Mouse (Mus musculus) layer of hippocampus, postnatal 10 days (tissue): ENCODE data around the gene Epyc. TPM values are rescaled to one million over a fixed set of nuclear protein-coding genes. Genes with fewer than 3 reads are reported as not detected.
A peak's percentile ranks its signal among the peaks of the same experiment; 100 is the strongest.

Experiments used
- DNase-seq, 2 experiments: peaks; one replicate each; pipeline ENCODE4 v3.0.0; 2021; ENCODE audit warnings: low spot score in 2 of 2
- long read RNA-seq: library from polyadenylated mRNA; stranded (forward); transcript quantifications from one replicate; pipeline ENCODE4 v2.0.0, GENCODE M21; 2023
- total RNA-seq, 2 experiments: library from RNA; stranded (reverse); gene quantifications; 2 replicates each; pipeline ENCODE4 v1.2.3; 2021

Epyc gene
- under 1 TPM; 0.23 to 0.31 TPM for total RNA-seq
- long read RNA-seq, result 0 reads

- DNase-seq, result no peak
Observed at GRCm38 (mm10) chr10:97643768-97644167, at the start of gene Epyc. TSS of gene Epyc (plus strand) at chr10:97644068.

DNA sequence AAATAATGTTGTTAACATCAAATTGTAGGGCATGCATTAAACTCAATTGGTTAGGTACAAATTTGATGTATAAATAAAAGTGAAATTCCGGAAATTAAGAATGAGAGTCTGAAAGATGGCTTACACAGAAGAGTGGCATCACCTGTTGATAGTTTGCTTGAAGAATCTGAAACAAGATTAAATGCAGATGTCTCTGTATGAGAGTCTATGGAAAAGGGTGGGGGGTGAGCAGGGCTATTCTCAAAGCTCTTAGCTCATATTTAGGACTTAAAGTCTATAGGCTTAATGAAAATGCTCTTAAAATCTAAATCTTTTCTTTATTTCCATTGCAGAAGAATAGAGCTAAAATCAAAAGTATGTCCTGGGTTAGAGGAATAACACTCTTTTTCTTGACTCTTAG is 48.2 kb upstream of the Epyc start:
- no peak for DNase-seq

DNA sequence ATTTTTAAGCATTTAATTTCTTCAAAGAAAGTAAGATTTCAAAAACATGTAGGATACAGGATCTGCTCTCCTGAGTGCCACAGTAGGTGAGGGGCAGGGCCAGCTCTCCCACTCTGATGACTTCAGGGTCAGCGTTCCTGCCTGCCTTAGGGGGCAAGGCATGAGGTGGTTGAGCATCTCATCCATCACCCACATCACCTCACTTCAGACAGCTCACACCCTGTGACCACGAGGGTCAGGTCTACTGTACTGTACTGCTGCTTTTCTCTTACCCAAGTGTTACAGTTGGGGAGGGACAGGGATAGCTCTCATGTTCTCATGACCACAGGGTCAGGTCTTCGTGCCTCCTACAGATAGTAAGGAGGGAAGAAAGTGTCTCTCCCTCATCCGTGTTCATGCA is 42.1 kb upstream of the Epyc start:
- DNase-seq, result no peak

GRCm38 (mm10) chr10:97603256-97603655 is 40.6 kb upstream of the Epyc start:
- DNase-seq, result no peak

GRCm38 (mm10) chr10:97606579-97606978 is 37.3 kb upstream of the Epyc start, which contains the start of gene Kera:
TSS of gene Kera (plus strand) at chr10:97606879.
- no peak for DNase-seq

GRCm38 (mm10) chr10:97622328-97622727 is 21.5 kb upstream of the Epyc start:
- DNase-seq, result no peak

DNA sequence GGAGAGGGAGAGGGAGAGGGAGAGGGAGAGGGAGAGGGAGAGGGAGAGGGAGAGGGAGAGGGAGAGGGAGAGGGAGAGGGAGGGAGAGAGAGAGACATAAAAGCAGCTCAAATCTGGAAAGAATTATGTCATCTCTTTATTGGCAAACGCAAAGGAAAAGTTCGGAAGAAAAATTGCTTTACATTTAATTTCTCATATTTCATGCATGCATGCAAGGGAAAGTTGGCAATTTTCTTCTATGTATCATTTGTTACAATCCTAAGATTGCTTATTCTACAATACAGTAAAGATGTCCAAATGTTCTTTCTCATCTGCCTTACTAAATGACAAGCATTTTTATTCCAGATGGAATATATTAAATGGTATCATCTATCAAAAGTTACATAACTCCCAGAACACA is 19.5 kb upstream of the Epyc start:
- DNase-seq, result no peak

- no peak for DNase-seq
Observed at GRCm38 (mm10) chr10:97625116-97625515, 18.8 kb upstream of the Epyc start.

DNA sequence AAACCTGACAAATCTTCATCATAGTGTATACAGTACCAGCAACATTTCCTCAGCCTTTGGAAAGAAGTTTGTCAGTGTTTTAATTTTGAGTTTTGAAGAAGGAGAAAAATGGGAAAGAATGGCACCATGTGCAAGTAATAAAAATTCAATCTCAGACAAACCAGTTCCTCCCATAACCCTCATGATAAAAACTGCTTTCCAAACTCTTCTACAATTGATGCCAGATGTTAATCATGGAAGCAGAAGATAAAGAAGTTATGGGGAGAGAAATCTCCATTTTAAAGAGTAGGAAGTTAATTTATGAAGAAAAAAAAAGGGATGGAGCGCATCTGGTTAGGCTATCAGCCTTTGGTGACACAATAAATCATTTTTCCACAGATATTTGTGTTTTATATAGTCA is 17.3 kb upstream of the Epyc start:
- DNase-seq, result no peak

DNA sequence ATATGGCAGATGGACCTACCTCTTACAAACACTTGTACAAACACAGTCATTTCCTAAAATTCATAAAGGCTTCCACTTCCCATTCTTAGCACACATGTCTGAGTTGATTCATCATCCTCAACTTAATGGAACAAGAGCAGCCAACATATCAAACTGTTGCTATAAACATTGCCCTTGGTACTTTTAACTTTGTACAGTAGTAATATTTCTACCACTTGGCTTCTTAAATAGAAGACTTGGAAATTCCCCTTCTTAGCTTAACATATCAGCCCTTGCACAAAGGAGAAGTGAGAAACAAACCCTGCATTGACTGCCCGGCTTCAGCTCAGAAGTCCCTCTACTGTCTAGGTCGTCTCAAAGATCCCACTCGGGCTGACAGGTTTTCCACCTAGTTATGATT is 12.8 kb upstream of the Epyc start:
- no peak for DNase-seq

DNA sequence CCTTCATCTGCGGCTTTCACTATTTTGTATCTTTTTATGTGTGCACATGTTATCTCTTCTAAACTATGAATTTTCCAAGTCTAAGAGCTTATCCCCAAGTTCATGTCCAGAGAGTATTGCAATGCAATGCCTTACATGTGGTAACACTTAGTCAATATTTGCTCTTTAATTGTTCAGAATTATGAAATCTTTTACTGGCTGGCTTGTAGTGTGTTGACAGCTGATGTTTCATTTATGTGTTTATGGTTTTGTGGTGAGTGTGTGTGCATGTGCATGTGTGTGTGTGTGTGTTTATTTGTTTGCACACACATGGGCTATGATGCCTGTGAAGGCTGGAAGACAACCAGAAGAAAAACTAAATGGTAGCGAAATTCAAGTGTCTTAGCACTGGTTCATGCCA is 1.9 kb upstream of the Epyc start:
- no peak for DNase-seq

DNA sequence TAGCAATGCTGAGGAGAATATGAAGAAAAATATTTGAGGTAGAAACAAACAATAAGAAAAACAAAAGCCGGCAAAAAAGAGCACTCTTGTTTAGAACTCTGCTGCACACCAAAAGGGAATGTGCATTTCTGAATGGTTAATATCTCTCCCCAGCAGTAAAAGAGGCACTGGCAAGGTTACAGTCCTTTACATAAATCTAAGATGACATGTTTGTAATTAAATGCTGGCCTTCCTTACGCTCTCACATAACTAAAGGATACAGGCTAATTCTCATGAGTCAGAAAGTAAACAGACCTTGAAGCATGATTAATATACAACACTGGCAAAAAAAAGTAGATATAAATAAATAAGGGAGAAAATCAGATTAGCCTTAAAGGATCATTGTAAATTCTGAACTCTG is 6.5 kb downstream of the Epyc start:
- DNase-seq, result no peak

DNA sequence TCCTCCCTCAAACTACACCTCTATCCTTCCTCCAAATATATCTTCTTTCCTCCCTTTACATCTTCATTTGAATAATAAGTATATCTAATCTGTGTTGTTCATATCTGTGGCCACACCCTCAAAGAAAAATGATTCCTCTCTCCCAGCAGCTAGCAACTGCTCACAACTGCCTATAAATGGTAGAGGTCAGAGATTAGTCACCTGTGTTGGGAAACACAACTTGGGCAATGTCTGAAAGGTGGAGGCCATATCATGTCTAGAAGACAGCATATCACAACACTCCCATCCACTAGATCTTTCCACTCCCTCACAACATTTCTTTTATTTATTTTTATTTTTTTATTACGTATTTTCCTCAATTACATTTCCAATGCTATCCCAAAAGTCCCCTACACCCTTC is 15.6 kb downstream of the Epyc start:
- no peak for DNase-seq

DNA sequence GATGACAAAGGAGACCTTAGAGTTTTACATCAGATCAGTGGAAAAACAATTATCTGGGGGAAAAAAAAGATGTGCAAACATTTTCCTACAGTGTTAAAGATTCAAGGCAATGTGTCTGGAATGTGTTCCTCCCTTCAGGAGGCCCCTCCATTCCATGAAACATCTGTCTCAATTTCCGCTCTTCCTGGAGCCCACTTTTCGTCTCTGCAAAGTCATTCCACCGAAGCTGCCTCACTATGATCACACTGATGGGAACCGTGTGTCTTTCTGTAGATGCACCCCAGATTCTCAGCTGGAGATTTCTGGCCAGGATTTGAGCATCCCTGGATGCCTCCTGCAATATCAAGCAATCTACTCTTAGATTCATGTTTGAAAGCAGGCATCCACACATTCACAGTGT is 24.8 kb downstream of the Epyc start:
- no peak for DNase-seq

DNA sequence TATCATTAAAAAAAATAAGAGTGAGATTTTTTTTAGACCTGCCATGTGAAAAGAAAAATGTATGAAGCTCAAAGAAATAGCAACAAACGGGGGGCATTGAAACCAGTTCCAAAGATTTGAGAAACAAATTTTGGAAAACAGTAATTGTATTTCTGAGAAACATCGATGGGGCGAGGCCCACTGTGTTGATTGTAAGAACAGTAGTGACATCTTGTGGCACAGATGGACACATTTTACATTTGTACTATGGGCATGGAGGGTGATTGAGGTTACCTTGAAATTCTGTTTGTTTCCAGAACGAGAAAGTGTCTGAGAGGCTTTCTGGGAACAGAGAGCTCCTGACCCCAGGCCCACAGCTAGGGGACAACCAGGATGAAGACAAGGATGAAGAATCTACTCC is 26.3 kb downstream of the Epyc start:
- peak in 1 of 2 experiments; percentile 13 for DNase-seq

DNA sequence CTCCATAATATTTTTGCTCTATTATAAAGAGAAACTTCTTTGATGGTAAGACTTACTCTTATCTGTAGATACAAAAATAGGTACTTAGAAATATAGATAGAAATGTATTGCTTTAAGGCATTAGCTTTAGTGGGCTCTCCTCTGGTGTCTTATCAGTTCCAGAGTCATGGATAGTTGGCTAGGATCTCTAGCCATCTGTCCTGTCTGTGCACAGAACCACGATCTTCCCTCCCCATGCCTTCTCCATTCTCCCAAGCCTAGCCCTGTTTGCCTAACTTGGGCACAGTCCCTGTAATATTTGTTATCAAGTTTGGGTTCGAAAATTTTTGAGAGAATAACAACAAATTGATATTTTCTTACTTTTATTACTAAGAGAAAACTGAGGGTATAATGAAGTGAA is 29.4 kb downstream of the Epyc start:
- DNase-seq, result no peak

- DNase-seq, result no peak
Observed at GRCm38 (mm10) chr10:97682981-97683380, 39.1 kb downstream of the Epyc start.

DNA sequence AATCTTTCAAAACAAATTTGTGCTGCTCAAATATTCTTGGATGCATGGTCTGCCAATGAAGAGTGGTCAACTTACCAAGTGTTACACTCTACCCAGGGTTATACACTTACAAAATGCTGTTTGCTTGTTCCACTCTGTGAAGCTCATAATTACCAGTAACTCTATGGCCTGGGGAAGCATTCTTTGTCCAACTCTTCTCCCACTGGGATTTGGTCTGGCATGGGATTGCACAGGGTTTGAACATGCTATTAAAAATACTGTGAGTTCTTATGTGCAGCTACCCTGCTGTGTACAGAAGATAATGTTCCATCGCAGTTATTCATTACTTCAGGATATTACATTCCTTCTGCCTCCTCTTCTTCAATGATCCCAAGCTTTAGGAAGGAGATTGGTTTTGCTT is 43.3 kb downstream of the Epyc start:
- no peak for DNase-seq

- no peak for DNase-seq
Observed at GRCm38 (mm10) chr10:97689425-97689824, 45.6 kb downstream of the Epyc start.

GRCm38 (mm10) chr10:97692913-97693312 is 49.0 kb downstream of the Epyc start, which contains the start of gene Ccer1:
TSS of gene Ccer1 (plus strand) at chr10:97693059.
- no peak for DNase-seq

DNA sequence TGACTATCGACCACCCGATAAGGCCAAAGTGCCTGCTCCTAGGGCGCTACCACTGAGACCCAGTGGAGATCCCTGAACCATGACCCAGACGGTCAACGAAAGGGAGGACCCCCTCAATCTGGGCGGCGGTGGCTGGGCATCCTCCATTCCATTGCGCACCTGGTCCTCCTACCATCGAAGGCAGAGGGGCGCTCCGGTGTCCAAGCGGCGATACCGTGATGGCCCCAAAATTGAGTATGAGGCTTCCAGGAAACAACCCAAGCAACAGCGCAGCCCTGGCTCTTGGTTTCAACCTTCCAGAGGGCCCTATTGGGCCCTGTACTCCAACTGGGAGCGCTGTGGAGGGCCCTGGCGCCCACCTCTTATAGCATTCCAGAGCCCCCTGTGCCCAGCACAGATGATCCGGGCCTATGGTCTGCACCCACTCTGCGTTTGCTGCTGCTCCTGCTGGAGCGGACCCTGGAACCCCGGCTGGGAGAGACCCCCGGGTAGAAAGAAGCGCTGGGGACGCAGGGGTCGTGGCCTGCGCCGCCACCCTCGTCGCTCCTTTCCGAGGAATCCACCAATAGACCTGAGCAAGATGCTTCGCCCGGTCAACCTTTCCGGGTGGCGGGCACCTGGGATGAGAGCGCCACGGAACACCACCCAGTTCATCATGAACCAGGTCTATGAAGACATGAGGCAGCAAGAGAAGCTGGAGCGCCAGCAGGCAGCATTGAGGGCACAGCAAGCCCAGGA is 49.7 kb downstream of the Epyc start:
- no peak for DNase-seq

- no peak for DNase-seq
Observed at GRCm38 (mm10) chr10:97702321-97702720, 58.5 kb downstream of the Epyc start.

- peak; percentile 33 to 39 for DNase-seq
Observed at GRCm38 (mm10) chr10:97704562-97704961, 60.7 kb downstream of the Epyc start.
